Mouse (Mus musculus) left cerebral cortex, postnatal 14 days (tissue): ENCODE data around the gene C1qtnf6. TPM values are rescaled to one million over a fixed set of nuclear protein-coding genes. Genes with fewer than 3 reads are reported as not detected.

ENCODE experiments used
- DNase-seq, 2 experiments: peaks; one replicate each; pipeline ENCODE4 v3.0.0; 2021 to 2022; ENCODE audit warnings: low spot score in 2 of 2, mixed read lengths in 1 of 2
- intact Hi-C: fragments of 180-260 bp; cut with DNase I; formaldehyde crosslinking; loops from one replicate; pipeline ENCODE4 v1.15.1; 2025
- long read RNA-seq, 2 experiments: library from polyadenylated mRNA; stranded (forward); transcript quantifications; one replicate each; pipeline ENCODE4 v2.0.0; 2021
- total RNA-seq, 2 experiments: library from RNA; stranded (reverse); gene quantifications; 2 replicates each; pipeline ENCODE4 v1.2.3; 2021

C1qtnf6 gene
- total RNA-seq: 1 to 10 TPM; 7.7 to 9.0 TPM
- long read RNA-seq, experiment 1, transcript C1qtnf6-201 (3 exons, 2,402 nt): major isoform, 7 of 8 reads
- long read RNA-seq, experiment 1, partial matches to known transcripts: 0 of 8 reads
- long read RNA-seq, experiment 1, other reads (novel, unspliced or antisense): 1 of 8 reads
- long read RNA-seq, experiment 2, transcript C1qtnf6-201 (3 exons, 2,402 nt): major isoform, 6 of 9 reads
- long read RNA-seq, experiment 2, partial matches to known transcripts: 2 of 9 reads
- long read RNA-seq, experiment 2, other reads (novel, unspliced or antisense): 0 of 9 reads

DNA sequence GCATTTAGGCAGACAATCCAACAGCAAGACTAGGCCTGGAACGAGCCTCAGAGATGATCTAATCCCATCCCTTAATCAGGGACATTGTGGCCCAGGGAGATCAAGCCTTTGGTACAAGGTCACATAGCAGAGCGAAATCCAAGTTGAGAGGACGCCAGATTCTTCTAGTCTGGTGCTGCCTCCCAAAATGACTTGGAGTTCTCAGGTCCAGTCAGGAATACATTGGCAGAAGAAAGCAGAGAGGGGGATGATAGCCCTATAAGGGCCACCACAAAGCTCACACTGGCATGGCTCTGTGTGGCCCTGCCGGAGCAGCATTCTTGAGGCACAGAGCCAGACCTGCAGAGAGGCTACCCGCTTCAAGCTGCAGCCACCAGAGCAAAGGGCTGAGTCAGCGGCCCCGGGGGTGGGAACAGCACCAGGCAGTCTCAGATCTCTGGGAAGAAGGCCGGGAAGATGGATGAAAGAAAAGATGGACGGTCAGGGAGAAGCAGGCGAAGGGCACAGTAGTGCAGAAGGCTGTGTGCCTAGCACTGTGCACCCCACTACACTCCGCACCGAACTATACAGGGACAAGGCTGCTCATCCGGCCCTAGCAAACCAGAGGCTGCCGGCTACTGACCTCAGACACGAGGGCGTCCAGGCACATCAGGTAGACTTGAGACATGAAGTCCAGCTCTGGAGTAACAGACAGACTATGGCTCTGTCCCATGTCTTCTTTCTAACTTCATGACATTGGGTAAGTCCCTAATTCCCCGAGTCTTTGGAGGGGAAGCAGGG lies at the start of gene C1qtnf6:
Gene C1qtnf6 (minus strand): TSS at position 746 of the 780 bp plus-strand sequence.
- DNase-seq: no peak
- intact Hi-C loops: loop anchor here (10.0 kb wide), 1 partner anchor 176 kb away; no protein-coding TSS in a partner anchor

DNA sequence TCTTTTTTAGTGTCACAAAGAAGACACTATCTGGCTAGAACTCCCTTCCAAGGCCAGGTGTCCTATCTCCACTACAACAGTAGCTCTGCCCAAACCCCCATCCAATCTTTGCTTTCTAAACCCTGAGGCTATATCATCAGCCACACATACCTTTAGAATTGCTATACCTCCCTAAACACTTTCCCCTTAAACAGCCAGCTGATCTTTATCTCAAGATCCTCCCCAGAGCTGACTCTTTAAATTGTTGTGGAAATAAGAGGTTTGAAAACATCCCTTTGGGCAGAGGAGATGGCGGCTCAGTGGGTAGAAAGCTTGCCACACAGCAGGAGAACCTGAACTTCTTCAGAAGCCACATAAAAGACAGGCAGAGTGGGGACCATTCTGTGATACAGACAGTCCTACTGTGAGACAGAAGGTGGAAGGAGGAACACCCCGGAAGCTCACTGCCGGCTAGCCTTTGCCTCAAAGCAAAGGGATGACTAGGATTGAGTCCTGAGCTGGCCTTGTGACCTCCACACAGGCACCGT lies 45.1 kb upstream of the C1qtnf6 start:
- intact Hi-C loops: no loop called here
- no peak for DNase-seq

DNA sequence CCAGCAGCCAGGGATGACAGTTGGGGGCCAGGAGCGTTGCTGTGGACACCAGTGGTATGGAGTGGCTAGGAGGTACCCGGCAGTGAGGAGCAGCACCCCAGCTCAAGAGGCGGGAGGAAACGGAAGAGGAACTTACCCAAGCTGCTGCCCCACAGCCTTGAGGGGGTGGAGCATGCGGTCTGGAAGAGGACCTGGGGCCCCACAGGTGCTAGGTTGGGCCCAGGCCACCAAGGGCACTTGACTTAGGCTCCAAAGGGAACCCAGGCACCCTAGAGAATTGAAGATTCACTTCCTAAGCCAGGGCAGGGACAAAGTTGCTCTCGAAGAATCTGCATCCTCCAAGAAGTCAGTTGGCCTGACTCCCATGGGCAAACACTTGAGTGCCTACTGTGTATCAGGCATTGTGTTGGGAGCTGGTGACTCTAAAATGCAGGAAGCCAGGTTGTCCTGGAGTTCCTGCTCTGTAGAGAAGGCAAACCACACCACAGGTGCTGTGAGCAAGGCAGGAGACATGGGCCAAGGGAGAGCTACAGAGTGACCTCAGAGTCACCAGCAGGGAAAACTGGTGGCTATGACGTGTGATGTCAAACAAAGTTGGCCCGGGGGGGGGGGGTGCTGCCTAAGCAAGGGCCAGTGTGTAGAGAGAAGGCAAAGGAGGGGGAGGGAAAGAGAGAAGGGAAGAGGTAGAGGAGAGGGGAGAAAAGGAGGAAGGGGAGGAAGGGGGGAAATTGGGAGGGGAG lies 41.6 kb upstream of the C1qtnf6 start, which contains the start of gene Rac2:
Gene Rac2 (minus strand): TSS at position 126 of the 740 bp plus-strand sequence.
- intact Hi-C loops: no loop called here
- no peak for DNase-seq

DNA sequence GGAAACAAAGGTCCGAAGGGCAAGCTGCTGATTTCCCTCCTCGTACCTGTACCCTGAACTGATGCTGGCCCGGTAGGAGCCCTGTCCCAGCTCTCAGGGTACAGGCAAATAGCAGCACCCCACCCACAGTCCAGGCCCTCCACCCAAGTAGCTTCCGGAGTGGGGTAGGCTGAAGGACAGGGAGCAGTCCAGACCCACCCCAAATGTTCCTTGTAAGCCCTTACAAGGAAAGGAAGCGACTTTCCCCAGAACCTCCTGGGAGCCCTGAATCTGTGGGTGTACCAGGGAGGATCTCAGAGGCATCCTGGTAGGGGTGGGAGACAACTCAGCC lies 41.0 kb upstream of the C1qtnf6 start:
- intact Hi-C loops: no loop called here
- DNase-seq: no peak

DNA sequence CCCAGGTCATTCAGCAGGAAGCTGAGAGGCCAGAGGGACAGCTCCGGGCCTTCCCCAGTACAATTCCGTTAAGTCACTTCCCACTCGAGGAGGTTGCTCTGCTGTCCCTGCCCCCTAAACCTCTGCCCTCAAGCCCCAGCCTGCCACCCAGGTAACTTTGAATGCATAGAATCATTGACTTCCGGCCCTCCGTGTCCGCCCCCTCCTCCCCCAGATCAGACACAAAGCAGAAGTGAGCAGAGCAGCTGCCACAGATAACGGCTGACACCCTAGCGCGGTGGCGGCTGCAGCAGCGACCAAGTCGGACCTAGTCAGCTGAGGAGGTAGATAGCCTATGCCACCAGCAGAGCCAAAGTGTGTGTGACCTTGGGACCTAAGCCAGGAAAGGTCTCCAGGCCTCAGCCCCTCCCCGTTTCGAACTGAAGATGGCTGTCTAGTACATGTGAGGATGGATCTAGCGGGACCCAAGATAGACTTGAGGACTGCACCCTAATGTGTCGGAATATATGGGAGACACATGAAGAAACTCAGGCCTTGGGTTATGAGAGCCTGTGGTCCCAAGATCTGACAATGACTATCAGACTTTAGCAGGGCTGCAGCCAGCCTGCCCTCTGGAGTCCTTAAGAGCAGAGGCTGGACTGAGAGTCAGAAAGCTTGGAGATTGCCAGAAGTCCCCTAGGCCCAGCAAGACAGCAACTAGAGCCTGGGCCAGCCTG lies 40.5 kb upstream of the C1qtnf6 start:
- DNase-seq: no peak
- intact Hi-C loops: no loop called here

DNA sequence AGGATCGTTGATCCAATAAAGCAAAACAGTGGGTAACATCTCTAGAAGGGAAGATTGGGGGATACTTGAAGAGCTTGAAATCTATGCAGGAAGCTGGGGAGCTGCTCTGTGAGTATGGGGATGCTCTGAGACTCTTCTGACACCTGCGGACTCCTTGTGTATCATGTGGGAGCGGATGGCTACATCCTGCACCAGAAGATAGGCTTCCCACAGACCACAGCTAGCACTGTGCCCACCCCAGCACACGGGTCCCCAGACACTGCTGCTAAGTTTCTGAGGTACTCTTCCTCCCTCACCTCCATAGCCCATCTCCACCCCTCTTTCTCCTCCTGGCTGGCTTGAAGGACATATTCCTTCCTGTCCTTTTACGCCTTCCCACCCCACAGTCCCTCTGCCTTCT lies 39.0 kb upstream of the C1qtnf6 start:
- intact Hi-C loops: no loop called here
- no peak for DNase-seq

DNA sequence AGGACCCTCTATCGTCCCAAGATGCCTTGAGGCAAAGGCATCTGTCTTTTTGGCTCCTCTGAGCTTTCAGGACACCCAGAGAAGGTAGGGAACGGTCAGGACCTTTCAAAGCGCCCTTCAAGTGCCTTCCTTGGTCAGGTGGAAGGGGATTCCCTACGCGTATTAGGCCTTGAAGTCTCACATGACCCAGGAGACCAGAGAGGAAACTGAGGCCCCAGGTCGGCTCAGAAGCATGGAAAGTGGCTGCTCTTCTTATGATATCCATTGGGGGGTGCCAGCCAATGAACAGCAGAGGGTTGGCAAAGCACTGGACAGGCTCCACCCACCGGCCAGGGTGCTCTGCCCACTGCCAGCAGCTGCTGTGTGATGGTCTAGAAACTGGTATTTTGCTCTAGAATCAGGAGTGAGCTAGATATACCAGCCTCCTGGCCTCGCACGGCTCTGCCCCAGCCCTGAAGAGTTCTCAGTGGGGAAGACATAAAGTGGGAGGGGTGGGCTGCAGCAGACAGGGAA lies 36.4 kb upstream of the C1qtnf6 start:
- no peak for DNase-seq
- intact Hi-C loops: no loop called here

DNA sequence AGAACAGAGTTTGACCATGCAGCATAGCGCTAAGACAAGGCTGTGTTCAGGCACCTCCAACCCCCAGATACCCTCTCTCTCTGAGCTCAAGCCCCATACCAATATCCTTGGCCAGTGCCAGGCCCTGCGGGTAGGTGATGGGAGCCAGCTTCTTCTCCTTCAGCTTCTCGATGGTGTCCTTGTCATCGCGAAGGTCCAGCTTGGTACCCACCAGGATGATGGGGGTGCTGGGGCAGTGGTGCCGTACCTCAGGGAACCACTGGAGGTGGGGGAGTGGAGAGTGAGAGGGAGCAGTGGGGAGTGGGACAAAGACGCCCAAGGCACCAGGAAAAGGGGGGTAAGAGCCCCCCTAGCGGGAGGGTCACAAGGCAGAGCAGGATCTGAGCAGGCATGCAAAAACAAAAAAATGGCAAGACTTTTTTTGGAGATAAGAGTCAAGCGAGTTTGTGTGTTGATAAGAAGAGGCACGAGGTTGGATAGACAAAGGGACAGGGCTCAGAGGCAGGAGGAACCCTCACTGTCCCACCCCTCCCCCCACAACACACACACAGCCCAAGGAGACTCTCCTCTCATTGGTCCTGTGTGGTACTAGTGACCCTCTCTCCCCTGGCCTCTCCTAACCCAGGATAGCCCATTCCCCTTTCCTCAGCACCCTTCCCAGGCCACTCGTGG lies 33.7 kb upstream of the C1qtnf6 start:
- no peak for DNase-seq

DNA sequence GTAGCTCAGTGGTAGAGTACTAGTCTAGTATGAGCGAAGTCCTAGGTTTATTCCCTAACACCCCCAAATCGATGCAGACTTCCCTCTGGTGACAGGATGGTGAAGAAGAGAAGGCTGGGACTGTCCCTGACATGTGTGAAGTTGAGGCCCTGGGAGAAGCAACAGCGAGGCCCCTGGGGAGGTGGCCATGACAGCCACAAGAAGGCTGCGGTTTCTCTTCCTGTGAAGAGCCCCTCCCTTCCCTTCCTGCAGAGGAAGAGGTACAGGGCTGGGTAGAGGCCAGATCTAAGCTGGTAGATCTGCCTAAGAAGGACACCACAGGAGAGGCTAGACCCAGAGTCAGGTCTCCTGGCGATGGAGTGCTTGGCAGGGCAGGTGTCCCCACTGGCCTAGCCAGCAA lies 32.7 kb upstream of the C1qtnf6 start:
- no peak for DNase-seq
- intact Hi-C loops: no loop called here

More for the DNA sequence above, 33.7 kb upstream of the C1qtnf6 start:
- intact Hi-C loops: no loop called here

DNA sequence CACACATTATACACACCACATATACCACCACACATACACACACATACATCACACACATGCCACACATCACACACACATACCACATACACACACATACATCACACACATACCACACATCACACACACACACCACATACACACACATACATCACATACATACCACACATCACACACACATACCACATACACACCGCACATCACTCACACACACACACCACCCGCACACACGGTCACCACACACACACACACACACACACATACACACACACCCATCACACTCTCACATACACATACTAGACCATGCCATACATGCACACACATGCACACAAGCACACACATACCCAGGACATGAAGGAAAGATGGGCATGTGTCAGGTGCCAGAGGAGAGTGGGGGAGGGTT lies 32.1 kb upstream of the C1qtnf6 start:
- intact Hi-C loops: no loop called here
- no peak for DNase-seq

DNA sequence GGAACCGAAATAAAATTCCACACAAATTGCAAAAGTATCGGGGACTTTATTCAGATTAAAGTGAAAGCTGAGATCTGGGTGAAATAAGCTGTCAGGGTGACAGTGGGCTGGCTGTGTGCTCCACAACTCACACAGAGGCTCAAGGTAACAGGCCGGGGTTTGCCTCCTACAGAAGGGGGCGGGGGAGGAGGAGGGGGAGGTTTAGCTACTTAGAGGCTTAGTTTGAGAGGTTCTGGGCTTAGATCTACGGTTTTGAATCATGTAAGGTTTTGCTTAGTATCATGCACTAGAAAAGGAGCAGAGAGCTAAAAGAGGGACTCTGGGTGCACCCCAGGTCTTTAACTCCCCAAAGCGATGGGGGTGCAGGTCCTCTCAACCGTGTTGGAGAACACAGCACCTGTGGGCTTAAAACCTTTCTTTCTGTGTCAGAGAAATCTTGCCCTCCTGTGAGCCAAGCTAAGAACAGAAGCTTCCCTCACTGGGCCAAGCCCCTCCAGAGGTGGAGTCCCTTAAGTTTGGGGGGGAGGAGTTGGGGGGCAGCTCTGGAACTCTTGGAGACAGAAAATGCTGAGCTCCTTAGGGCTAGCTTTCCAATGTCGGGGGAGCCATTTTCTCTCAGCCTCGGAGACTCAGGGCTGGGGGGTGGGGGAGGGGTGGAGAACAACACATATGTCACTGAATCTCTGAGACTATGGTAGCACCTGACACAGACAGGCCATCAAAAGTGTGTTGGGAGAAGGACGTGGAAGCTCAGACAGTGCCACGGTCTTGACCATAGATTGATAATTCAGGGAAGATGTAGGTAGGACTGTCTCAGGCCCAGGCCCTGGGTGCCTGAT lies 28.1 kb upstream of the C1qtnf6 start:
- intact Hi-C loops: no loop called here

DNA sequence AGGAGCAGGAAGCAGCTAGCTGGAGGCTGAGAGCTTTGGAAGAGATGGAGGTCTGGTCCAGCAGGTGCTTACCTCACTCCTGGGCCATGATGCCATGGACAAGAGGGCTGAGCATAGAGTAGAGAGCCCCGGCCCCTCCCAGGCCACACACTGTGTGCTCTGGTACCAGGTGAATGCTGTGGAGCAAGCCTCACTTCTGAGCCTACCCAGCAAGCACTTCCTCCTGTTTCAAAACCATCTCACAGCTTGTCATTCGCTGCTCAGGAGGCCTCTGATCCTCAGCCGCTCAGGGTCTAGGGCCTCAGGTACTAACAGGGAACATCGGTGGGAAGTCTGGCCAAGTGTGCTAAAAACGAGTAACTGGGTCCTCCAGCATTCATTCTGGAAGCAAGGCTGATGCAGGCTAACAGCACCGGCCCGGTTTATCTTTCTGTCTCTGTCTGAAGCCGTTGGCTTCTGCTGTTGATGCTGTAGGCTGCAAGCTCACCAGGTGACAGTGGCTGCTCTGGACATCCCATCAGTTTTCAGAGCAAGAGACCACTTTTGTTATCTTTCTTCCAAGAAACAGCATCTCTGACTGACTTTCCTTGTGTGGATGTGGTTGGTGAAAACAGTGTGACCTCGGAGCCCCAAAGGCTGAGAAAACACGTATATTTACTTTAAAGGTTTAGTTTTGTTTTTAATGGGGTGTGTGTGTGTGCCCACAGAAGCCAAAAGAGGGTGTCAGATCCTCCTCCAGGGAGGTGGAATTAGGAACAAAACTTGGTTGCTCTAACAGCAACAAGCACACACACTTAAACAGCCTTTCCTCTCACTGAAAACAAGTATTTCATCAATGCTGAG lies 26.7 kb upstream of the C1qtnf6 start:
- no peak for DNase-seq
- intact Hi-C loops: no loop called here

More for the DNA sequence above, 28.1 kb upstream of the C1qtnf6 start:
- no peak for DNase-seq

DNA sequence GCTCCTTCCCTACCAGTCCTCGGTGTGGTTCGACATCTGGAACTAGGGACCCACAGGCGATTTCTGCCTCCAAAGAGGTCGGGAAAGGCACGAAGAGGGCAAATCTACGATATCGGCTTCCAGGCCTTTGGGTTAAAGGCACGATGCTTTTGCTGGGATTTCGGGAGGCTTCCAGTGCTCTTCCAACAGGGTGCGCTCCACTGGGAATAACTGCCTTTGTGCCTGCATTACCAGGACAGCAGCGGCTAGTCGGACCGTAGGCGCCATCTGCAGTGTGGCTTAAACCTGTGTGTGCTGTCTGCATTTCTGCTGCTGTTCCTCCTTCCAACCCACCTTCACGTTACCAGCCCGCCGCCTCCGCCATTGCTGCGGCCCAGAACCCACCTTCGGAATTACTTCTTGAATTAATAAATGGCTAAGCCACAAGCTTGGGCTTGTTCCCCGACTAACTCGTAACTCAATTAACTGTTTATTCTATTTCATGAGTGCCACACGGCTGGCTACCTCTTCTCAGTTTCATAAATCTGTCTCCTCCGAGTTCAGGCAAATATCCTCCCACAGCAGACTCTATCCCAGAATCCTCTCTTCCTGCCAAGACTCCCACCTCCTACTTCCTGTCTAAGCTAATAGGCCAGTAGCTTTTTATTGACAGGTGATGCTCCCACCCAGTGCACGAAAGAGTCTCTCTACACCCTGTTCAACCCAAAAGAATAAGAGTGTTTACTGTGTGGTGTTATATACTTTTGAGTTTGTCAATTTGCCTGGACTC lies 23.5 kb upstream of the C1qtnf6 start:
- intact Hi-C loops: no loop called here
- no peak for DNase-seq

DNA sequence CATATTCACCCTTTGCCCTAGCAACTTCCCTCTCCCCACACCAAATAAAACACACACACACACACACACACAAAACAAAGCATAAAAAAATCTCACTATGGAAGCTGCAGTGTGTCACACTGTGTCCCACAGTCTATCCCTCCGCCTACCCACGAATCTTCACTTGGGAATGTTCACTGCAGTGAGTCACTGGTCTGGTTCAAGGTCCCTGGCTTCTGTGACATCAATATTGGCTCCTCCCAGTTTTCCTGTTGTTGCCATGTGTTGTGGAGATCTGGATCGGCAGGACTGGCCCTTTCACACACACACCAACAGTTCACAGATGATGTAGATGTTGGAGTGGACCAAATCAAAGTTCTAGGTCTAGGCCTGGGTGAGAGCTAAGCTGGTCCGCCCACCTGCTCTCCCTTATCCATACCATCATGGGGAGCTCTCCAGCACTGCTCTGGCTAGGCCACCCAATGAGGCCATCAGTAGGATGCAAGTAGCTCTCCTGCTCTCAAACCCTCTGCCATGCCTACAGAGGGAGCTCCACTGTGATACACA lies 18.0 kb upstream of the C1qtnf6 start:
- intact Hi-C loops: no loop called here
- DNase-seq: no peak

DNA sequence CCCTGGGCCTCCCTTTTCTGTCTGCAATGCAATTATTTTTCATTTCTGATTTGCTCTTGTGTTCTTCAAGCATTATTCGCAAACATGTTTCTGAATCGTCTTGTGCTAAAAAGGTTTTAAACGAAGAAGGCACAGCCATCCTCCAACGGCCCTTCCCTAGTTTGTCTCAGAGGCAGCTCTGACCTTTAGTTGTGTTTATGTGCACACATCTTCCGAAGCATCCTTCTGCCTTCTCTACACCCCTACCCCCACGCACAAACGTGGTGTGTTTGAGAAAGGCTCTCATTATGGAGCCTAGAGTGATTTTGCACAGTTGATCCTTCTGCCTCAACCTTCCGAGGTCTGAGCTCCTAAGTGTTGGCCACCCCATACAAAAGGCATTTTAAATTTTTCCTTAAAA lies 17.5 kb upstream of the C1qtnf6 start:
- intact Hi-C loops: no loop called here
- no peak for DNase-seq

DNA sequence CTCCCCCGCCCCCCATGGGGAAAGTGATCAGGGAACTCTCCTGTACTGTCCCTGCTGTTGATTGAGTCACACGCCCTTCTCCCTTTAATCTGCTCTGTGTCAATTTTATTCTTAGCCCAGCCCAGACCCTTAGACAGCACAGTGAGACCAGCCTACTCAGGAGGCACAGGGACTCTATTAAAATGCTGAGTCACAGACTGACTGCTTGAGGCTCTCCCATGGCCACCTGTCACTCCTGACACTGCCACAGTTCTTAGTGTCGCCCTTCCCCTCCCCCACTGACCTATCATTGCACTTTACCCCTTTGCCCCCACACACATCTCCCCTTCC lies 17.1 kb upstream of the C1qtnf6 start:
- intact Hi-C loops: no loop called here
- DNase-seq: no peak
